Mouse (Mus musculus) forebrain, embryonic 10.5 days (tissue): ENCODE measurements at regions not wholly inside any gene's neighbourhood (a gene's known extent, or its start where the extent isn't known, plus 50 kb on each side); places are given as distances from the start of the nearest gene placed in this dataset.

ENCODE experiments used
- DNase-seq: peaks from one replicate; pipeline ENCODE4 v3.0.0-alpha.2; 2017; ENCODE audit warnings: low spot score; ENCODE audit errors: extremely low spot score
- H3K27ac ChIP-seq: fragments of 300-500 bp; sonication (generic); 2 replicates; pipeline ENCODE4 v1.5.1; 2016; ENCODE audit warnings: mild to moderate bottlenecking
- H3K27me3 ChIP-seq: fragments of 300-500 bp; sonication (generic); 2 replicates; pipeline ENCODE4 v1.6.1; 2016; ENCODE audit warnings: mild to moderate bottlenecking; ENCODE audit not compliant: poor library complexity, severe bottlenecking
- H3K36me3 ChIP-seq: fragments of 300-500 bp; sonication (generic); replicated peaks from 2 replicates; pipeline ENCODE4 v1.6.1; 2016; ENCODE audit warnings: mild to moderate bottlenecking, moderate library complexity
- H3K4me1 ChIP-seq: fragments of 300-500 bp; sonication (generic); 2 replicates; pipeline ENCODE4 v1.6.1; 2016
- H3K4me3 ChIP-seq: fragments of 300-500 bp; sonication (generic); 2 replicates; pipeline ENCODE4 v1.5.1; 2016; ENCODE audit warnings: mild to moderate bottlenecking, moderate library complexity
- H3K9me3 ChIP-seq: fragments of 300-500 bp; sonication (generic); 2 replicates; pipeline ENCODE4 v1.6.1; 2016; ENCODE audit warnings: mild to moderate bottlenecking, moderate library complexity
- WGBS: fragments of 180-500 bp; shearing (Covaris S2); methylation state at CpG from one replicate; pipeline ENCODE4 v1.1.7; 2016; 5-methylcytosine and 5-hydroxymethylcytosine counted together

- Histone ChIP-seq H3K27ac (no peak overlapping the region), H3K4me1 (peaks cover 6% of the 10 kb centered on the region; the same call in 1 of the 2 replicates), H3K27me3 (no peaks in the 10 kb centered on the region), H3K4me3 (no peak overlapping the region), H3K36me3 (no peaks in the 10 kb centered on the region), H3K9me3 (no peaks in the 10 kb centered on the region)
- no peak for DNase-seq
- 49% methylated on average over 4 of the region's 4 CpGs for WGBS
These were observed 437.6 kb downstream of the Nbas start for GRCm38 (mm10) chr12:13706510-13706909.

GRCm38 (mm10) chr12:13703604-13704003, 434.7 kb downstream of the Nbas start:
- WGBS = 93% methylated on average over 3 of the region's 3 CpGs
- H3K4me3 ChIP-seq = no peak overlapping the region
- no peak overlapping the region for H3K27ac ChIP-seq
- no peak for DNase-seq
- H3K9me3 ChIP-seq = no peaks in the 10 kb centered on the region
- H3K27me3 ChIP-seq = no peaks in the 10 kb centered on the region
- no peaks in the 10 kb centered on the region for H3K36me3 ChIP-seq
- peaks cover 6% of the 10 kb centered on the region; the same call in 1 of the 2 replicates for H3K4me1 ChIP-seq

GRCm38 (mm10) chr12:13699858-13700257, 430.9 kb downstream of the Nbas start:
- no peak overlapping the region for H3K4me3 ChIP-seq
- WGBS = 94% methylated on average over 2 of the region's 2 CpGs
- H3K27ac ChIP-seq = no peak overlapping the region
- H3K27me3 ChIP-seq = no peaks in the 10 kb centered on the region
- H3K4me1 ChIP-seq = no peaks in the 10 kb centered on the region
- DNase-seq = no peak
- no peaks in the 10 kb centered on the region for H3K9me3 ChIP-seq
- H3K36me3 ChIP-seq = no peaks in the 10 kb centered on the region

GRCm38 (mm10) chr12:13698834-13699233, 429.9 kb downstream of the Nbas start:
- WGBS = 80% methylated on average over 4 of the region's 4 CpGs
- Histone ChIP-seq H3K4me3 (no peak overlapping the region), H3K4me1 (no peaks in the 10 kb centered on the region), H3K27ac (no peak overlapping the region), H3K36me3 (no peaks in the 10 kb centered on the region), H3K27me3 (no peaks in the 10 kb centered on the region), H3K9me3 (no peaks in the 10 kb centered on the region)
- DNase-seq = no peak

GRCm38 (mm10) chr12:13691394-13692165, 422.6 kb downstream of the Nbas start:
- Histone ChIP-seq H3K36me3 (no peaks in the 10 kb centered on the region), H3K27ac (peak overlapping the region; percentile 72; the same call in 1 of the 2 replicates), H3K9me3 (no peaks in the 10 kb centered on the region), H3K27me3 (no peaks in the 10 kb centered on the region), H3K4me1 (peaks cover 13% of the 10 kb centered on the region), H3K4me3 (no peak overlapping the region)
- DNase-seq = no peak
- 54% methylated on average over 2 of the region's 2 CpGs for WGBS

- Histone ChIP-seq H3K4me1 (no peaks in the 10 kb centered on the region), H3K36me3 (no peaks in the 10 kb centered on the region), H3K27me3 (no peaks in the 10 kb centered on the region), H3K27ac (no peak overlapping the region), H3K4me3 (no peak overlapping the region), H3K9me3 (no peaks in the 10 kb centered on the region)
- DNase-seq = no peak
- WGBS = 86% methylated on average over 1 of the region's 1 CpGs
These were observed 408.3 kb downstream of the Nbas start for GRCm38 (mm10) chr12:13677266-13677665.

- DNase-seq = no peak
- Histone ChIP-seq H3K9me3 (no peaks in the 10 kb centered on the region), H3K4me1 (no peaks in the 10 kb centered on the region), H3K27ac (no peak overlapping the region), H3K36me3 (no peaks in the 10 kb centered on the region), H3K27me3 (no peaks in the 10 kb centered on the region), H3K4me3 (no peak overlapping the region)
These were observed 400.5 kb downstream of the Nbas start for GRCm38 (mm10) chr12:13669453-13669852.

GRCm38 (mm10) chr12:13668485-13669022, 399.6 kb downstream of the Nbas start:
- 83% methylated on average over 3 of the region's 3 CpGs for WGBS
- no peaks in the 10 kb centered on the region for H3K9me3 ChIP-seq

GRCm38 (mm10) chr12:13639336-13639735, 370.4 kb downstream of the Nbas start:
- WGBS = 62% methylated on average over 1 of the region's 1 CpGs

More at GRCm38 (mm10) chr12:13668485-13669022, 399.6 kb downstream of the Nbas start:
- DNase-seq = no peak
- Histone ChIP-seq H3K4me3 (no peak overlapping the region), H3K27ac (no peak overlapping the region), H3K27me3 (no peaks in the 10 kb centered on the region), H3K4me1 (no peaks in the 10 kb centered on the region), H3K36me3 (no peaks in the 10 kb centered on the region)

More at GRCm38 (mm10) chr12:13639336-13639735, 370.4 kb downstream of the Nbas start:
- Histone ChIP-seq H3K27me3 (no peaks in the 10 kb centered on the region), H3K4me1 (no peaks in the 10 kb centered on the region), H3K9me3 (no peaks in the 10 kb centered on the region), H3K27ac (no peak overlapping the region), H3K36me3 (no peaks in the 10 kb centered on the region), H3K4me3 (no peak overlapping the region)
- no peak for DNase-seq
